Comparison of ENCODE assay signal across 8 mouse cellular contexts in the genomic region with DNA sequence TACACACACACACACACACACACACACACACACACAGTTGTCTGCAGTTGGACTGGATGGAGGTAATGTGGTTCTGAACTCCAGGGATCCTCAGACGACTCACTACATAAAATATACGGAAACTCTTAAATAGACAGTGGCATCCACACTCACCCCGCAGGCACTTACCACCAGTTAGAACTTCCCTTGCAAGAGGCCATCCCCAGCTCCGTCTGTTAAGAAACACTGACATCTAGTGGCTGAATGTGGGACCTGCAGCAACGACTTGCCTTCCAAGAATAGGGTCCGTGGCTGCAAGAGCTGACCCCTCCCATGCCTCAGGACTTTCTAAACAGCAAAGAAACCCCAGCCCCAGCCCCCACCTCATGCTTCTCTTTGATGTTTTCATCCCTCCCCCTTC. TPM values are rescaled to one million over a fixed set of nuclear protein-coding genes. Genes with fewer than 3 reads are reported as not detected.
DNase-seq lines count a peak whose midpoint lies in the region; ATAC-seq lines count a peak whose summit lies in the region.

No protein-coding gene starts in this region.

- no peak overlapping the region for H3K9ac ChIP-seq in intestine, embryonic 16.5 days (ENCODE audit: low read depth, low read length)
- H3K9ac ChIP-seq in midbrain, embryonic 13.5 days (replicated peaks) = no peak overlapping the region

- no peak overlapping the region for H3K4me3 ChIP-seq in intestine, embryonic 16.5 days (ENCODE audit: low read length)
- H3K4me3 ChIP-seq in midbrain, embryonic 13.5 days (replicated peaks) = no peak overlapping the region

- no peaks in the 10 kb centered on the region for H3K9me3 ChIP-seq in intestine, embryonic 16.5 days (ENCODE audit: control insufficient read depth, low read length)
- no peaks in the 10 kb centered on the region for H3K9me3 ChIP-seq in midbrain, embryonic 13.5 days

- WGBS in intestine, embryonic 16.5 days = under 1% methylated on average over 6 of the region's 6 CpGs
- WGBS in midbrain, embryonic 13.5 days = under 1% methylated on average over 6 of the region's 6 CpGs

- no peaks in the 10 kb centered on the region for H3K36me3 ChIP-seq in intestine, embryonic 16.5 days (ENCODE audit: control insufficient read depth, insufficient read depth, low read length)
- no peaks in the 10 kb centered on the region for H3K36me3 ChIP-seq in midbrain, embryonic 13.5 days

- peak; percentile 91 for ATAC-seq in granulocyte monocyte progenitor cell, adult 5-6 weeks (replicated peaks; ENCODE audit: poor library complexity, severe bottlenecking)
- peak; percentile 48; the same call in 1 of the 2 replicates for ATAC-seq in intestine, embryonic 16.5 days
- peak; percentile 71 for ATAC-seq in midbrain, embryonic 13.5 days
- no peak; the same call in 1 of the 2 replicates for ATAC-seq in erythroid progenitor cell, adult 5-6 weeks (replicated peaks; ENCODE audit: low FRiP score, poor library complexity, severe bottlenecking)

- peaks cover 7% of the 10 kb centered on the region; the same call in 1 of the 2 replicates for H3K4me1 ChIP-seq in intestine, embryonic 16.5 days (ENCODE audit: control insufficient read depth, insufficient read depth, low read length)
- peaks cover 34% of the 10 kb centered on the region for H3K4me1 ChIP-seq in midbrain, embryonic 13.5 days (replicated peaks)

- peak overlapping the region; percentile 32; the same call in 1 of the 2 replicates for H3K4me2 ChIP-seq in intestine, embryonic 16.5 days (ENCODE audit: low read depth, low read length)
- peak overlapping the region; percentile 36 for H3K4me2 ChIP-seq in midbrain, embryonic 13.5 days (replicated peaks)

- intact Hi-C loops in left cerebral cortex, postnatal 14 days (cut with DNase I) = loop anchor here (5.0 to 10.0 kb wide), 5 partner anchors 114 to 931 kb away; partner anchors contain the start of gene Sdk2

- no peak overlapping the region for H3K27ac ChIP-seq in intestine, embryonic 16.5 days (ENCODE audit: low read length)
- no peak overlapping the region for H3K27ac ChIP-seq in midbrain, embryonic 13.5 days

- peaks cover 4% of the 10 kb centered on the region; the same call in 1 of the 2 replicates for H3K27me3 ChIP-seq in intestine, embryonic 16.5 days (replicated peaks; ENCODE audit: control insufficient read depth, insufficient read depth, low read length)
- H3K27me3 ChIP-seq in midbrain, embryonic 13.5 days = peaks cover 32% of the 10 kb centered on the region

- DNase-seq in adrenal gland, postnatal 14 days = peak; percentile 85
- DNase-seq in embryo, embryonic 9.5 days (ENCODE audit: extremely low spot score) = peak; percentile 92
- DNase-seq in left cerebral cortex, postnatal 14 days (ENCODE audit: low spot score in 2 of 2) = peak; percentile 90 to 92
- peak; percentile 36 for DNase-seq in spleen, adult 12 weeks (ENCODE audit: low spot score)

RNA-seq across cellular contexts. Expression of gene Rpl38, which starts 32.0 kb away (rescaled TPM):
- total RNA-seq in adrenal gland, postnatal 14 days (2021) = 1,048 and 1,188 TPM in 2 replicates
- 2,916 and 3,176 TPM in 2 replicates for total RNA-seq in granulocyte monocyte progenitor cell, adult 5-6 weeks (2014; fragmentation: Nextera tagmentation)
- total RNA-seq in granulocyte monocyte progenitor cell, adult 5-6 weeks (2017) = 2,043 and 3,376 TPM in 2 replicates
- 894 and 926 TPM in 2 replicates for polyA plus RNA-seq in intestine, embryonic 16.5 days (2015; fragmentation: Nextera tagmentation; extraction: Ambion mirVana)
- 100 to 1,000 TPM; 737 to 799 TPM for total RNA-seq in left cerebral cortex, postnatal 14 days (2021)
- polyA plus RNA-seq in midbrain, embryonic 13.5 days (2015; fragmentation: Nextera tagmentation; extraction: Ambion mirVana) = 826 and 835 TPM in 2 replicates
- total RNA-seq in erythroid progenitor cell, adult 5-6 weeks (2015; ENCODE audit: low replicate concordance) = 369 and 378 TPM in 2 replicates
- 367 and 731 TPM in 2 replicates for total RNA-seq in erythroid progenitor cell, adult 5-6 weeks (2017; ENCODE audit: low replicate concordance)

RNA-seq across cellular contexts. Expression of gene Ttyh2, which starts 38.9 kb away (rescaled TPM):
- total RNA-seq in adrenal gland, postnatal 14 days (2021) = 61.7 and 64.7 TPM in 2 replicates
- total RNA-seq in granulocyte monocyte progenitor cell, adult 5-6 weeks (2014; fragmentation: Nextera tagmentation) = 6.5 and 8.7 TPM in 2 replicates
- 4.0 and 4.9 TPM in 2 replicates for total RNA-seq in granulocyte monocyte progenitor cell, adult 5-6 weeks (2017)
- polyA plus RNA-seq in intestine, embryonic 16.5 days (2015; fragmentation: Nextera tagmentation; extraction: Ambion mirVana) = 39.1 and 48.3 TPM in 2 replicates
- 10 to 100 TPM; 24.0 to 24.6 TPM for total RNA-seq in left cerebral cortex, postnatal 14 days (2021)
- polyA plus RNA-seq in midbrain, embryonic 13.5 days (2015; fragmentation: Nextera tagmentation; extraction: Ambion mirVana) = 24.2 and 24.6 TPM in 2 replicates
- total RNA-seq in erythroid progenitor cell, adult 5-6 weeks (2015; ENCODE audit: low replicate concordance) = 1.3 and 1.8 TPM in 2 replicates
- 1.6 and 2.4 TPM in 2 replicates for total RNA-seq in erythroid progenitor cell, adult 5-6 weeks (2017; ENCODE audit: low replicate concordance)

Comparison
In these comparisons a context has a peak if more than half of its experiments do, and no peak if none do; other contexts are left out.
1. DNase-seq: peak in every context shown above with its lines; median percentile 92 in embryo, embryonic 9.5 days; 91 in left cerebral cortex, postnatal 14 days; 85 in adrenal gland, postnatal 14 days; 36 in spleen, adult 12 weeks.